Mouse (Mus musculus): ENCODE data around the gene Pgs1.

Pgs1 gene

GRCm38 (mm10) chr11:117963091-117963793, 22.9 kb upstream of the Pgs1 start:
- DNase-seq (ENCODE audit: low read depth, low spot score) = peak; percentile 95

GRCm38 (mm10) chr11:117963872-117964271, 22.2 kb upstream of the Pgs1 start:
- DNase-seq (ENCODE audit: low read depth, low spot score) = no peak

- DNase-seq (ENCODE audit: low read depth, low spot score) = peak; percentile 43
Observed at GRCm38 (mm10) chr11:117964294-117964693, 21.8 kb upstream of the Pgs1 start.

- peak; percentile 45 for DNase-seq (ENCODE audit: low read depth, low spot score)
Observed at GRCm38 (mm10) chr11:117965052-117965451, 21.0 kb upstream of the Pgs1 start.

- peak; percentile 87 for DNase-seq (ENCODE audit: low read depth, low spot score)
Observed at GRCm38 (mm10) chr11:117965561-117965981, 20.5 kb upstream of the Pgs1 start.

GRCm38 (mm10) chr11:117966506-117967100, 19.5 kb upstream of the Pgs1 start:
- peak; percentile 17 for DNase-seq (ENCODE audit: low read depth, low spot score)

DNA sequence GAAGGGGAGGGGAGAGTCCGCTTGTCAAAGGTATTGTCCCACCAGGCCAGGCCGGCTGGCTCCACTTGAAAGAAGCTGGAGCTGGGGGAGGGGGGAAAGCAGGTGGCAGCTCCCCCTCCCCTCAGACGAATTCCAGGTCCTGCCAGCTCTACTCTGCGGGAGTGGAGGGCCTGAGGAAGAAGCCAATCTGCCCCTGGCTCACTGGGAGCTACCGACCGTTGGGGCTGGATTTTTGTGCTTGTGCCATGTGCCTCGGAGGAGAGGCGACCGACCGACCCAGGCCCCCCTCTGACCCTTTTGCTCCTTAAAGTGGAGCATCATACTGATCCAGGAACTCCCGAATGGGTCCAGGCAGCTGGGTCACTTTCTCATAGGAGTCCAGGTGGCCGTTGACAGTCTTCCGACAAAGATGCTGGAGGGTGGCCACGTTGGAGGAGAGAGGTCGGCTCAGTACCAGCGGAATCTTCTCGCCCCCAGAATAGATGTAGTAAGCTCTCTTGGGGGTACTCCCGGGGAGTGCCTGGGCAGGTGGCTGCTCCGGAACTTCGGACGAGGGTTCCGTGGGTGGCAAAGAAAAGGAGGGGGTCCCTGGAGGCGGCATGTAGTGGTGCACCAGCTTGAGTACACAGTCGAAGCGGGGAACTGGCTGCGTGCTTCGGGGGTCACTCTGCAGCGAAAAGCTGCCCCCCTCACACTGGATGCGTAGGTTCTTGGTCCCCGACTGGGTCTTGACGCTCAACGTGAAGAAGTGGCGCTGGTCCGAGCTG, 18.7 kb upstream of the Pgs1 start:
- DNase-seq (ENCODE audit: low read depth, low spot score) = no peak

GRCm38 (mm10) chr11:117968016-117968671, 17.9 kb upstream of the Pgs1 start:
- DNase-seq (ENCODE audit: low read depth, low spot score) = peak; percentile 66

GRCm38 (mm10) chr11:117968716-117969099, 17.4 kb upstream of the Pgs1 start:
- no peak for DNase-seq (ENCODE audit: low read depth, low spot score)

DNA sequence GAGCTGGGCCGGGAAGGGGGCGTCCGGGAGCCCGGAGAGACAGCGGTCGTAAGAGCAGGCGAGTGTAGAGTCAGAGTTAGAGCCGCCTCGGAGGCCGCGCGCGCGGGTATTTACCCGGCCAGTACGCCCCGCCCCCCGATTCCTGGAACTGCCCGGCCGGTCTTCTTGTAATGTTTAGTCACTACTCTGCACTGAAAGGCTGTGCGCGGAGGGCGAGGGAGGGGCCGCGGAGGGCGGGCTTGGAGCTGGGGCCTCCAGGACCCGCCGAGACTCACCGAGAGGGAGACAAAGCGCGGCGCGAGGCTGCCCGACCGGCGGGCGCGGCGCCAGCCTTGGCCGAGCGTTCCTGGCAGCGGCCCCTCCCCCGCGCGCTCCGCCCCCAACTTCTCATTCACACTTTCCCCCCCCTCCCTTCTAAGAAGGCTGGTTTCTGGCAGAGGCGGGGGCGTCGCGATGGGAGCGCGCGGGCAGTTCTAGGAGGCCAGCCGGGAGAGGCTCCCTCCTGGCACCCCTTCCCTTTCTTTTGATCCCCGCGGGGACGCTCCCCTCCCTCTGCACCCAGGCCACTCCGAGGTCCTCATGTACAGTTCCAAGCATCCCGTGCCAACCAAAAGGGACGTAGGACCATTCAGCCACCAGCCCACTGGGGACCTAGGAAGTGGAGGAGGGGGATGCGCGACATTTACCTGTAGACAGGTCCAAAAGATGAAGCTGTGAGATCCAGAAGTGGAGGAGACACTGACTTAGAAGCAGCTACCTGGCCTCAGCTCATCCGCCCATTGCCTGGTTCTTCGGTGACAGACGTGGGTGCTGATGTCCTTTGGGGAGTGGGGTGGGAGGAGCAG, 16.8 kb upstream of the Pgs1 start:
- DNase-seq (ENCODE audit: low read depth, low spot score) = peak; percentile 94

GRCm38 (mm10) chr11:117969945-117970872, 15.9 kb upstream of the Pgs1 start, which contains the start of gene Socs3:
TSS of gene Socs3 (minus strand) at chr11:117970047.
- DNase-seq (ENCODE audit: low read depth, low spot score) = peak; percentile 96

- no peak for DNase-seq (ENCODE audit: low read depth, low spot score)
Observed at GRCm38 (mm10) chr11:117971100-117971499, 15.0 kb upstream of the Pgs1 start.

DNA sequence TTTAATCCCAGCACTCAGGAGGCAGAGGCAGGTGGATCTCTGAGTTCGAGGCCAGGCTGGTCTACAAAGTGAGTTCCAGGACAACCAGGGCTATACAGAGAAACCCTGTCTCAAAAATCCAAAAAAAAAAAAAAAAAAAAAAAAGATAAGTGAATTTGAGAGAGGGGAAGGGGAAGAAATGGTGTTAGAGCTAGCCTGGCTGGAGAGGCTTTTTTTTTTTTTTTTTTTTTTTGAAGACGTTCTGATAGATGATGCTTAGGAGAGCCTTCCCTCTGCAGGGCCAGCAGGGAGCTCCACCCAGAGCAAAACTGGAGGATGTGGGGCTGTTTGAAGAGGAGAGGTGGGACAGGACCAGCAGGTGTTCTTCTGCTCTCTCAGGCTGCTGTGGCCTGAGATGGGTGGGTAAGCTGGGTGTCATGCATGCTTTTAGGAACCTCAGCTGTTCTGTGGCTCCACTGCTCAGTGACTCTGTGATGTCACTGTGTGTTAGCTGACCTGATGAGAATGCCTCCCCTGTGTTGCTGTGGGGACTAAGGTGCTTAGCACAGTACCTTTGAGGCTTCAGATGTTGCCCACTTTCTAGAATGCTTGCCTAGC, 14.3 kb upstream of the Pgs1 start:
- DNase-seq (ENCODE audit: low read depth, low spot score) = no peak

- no peak for DNase-seq (ENCODE audit: low read depth, low spot score)
Observed at GRCm38 (mm10) chr11:117972656-117973558, 13.2 kb upstream of the Pgs1 start.

DNA sequence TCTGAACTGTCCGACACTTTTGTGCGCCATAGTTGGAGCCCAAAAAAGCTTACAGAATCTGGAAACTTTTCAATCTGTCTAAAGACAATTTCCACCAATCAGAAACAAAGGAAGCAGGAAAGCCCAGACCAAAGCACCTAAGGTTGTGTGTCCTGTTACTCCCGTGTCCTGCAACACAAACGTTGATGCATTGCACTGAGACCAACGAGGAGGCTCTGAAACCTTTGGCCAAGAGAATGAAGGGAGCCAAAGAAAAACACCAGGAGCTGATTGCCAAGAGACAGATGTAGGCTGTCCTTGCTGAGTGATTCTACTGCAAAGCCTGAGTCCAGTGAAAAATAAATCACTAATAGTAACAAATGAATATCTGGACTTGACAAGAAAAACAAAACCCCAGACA, 12.5 kb upstream of the Pgs1 start:
- no peak for DNase-seq (ENCODE audit: low read depth, low spot score)

- DNase-seq (ENCODE audit: low read depth, low spot score) = no peak
Observed at GRCm38 (mm10) chr11:117974327-117975125, 11.6 kb upstream of the Pgs1 start.

DNA sequence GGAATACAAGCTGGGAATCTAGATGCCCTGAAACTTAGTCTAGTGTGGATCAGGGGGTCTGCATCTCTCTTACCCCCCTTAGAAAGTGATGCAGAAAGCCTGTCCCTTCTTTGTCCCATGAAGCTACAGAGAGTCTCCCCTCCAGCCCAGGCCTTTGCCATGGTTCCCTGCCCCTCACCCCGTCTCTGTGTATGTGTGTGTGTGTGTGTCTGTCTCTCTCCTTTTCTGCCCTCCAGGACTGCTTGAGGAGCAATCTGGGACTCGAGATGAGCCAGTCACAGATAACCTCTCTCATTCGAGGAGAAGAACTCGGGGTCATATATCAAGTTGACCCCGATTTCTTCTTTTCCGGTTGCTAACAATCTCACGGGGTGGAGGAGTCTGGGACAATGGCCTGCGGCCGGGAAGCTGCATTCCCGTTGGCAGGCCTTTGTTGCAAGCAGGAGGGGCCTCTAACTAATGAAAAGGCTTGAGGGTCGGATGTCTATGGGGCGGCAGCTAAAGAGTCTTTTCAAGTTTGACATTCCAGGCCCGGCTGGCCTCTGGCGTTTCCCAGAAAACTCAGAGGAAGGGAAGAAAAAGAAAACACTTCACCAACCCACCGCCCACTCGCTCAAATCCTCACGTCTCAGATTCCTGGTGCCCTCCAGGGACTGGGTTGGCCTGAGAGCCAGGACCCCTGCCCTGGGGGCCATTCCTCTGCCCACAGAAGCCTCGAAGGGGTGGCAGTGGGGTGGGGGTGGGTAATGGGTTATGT, 10.7 kb upstream of the Pgs1 start:
- DNase-seq (ENCODE audit: low read depth, low spot score) = no peak
